Comparison of ENCODE assay signal across 8 mouse cellular contexts in genomic region chr6:72162155-72162890, GRCm38 (mm10).
DNase-seq lines count a peak whose midpoint lies in the region; ATAC-seq and TF ChIP-seq lines count a peak whose summit lies in the region.

No protein-coding gene starts in this region.

- 0 out of 2 replicates have a peak, but pooled peaks cover 4% of the 10 kb centered on the region for H3K4me1 ChIP-seq in embryonic facial prominence, embryonic 12.5 days
- H3K4me1 ChIP-seq in intestine, embryonic 15.5 days (replicated peaks): 0 out of 2 replicates have a peak, but pooled peaks cover 2% of the 10 kb centered on the region
- no peaks in the 10 kb centered on the region for H3K4me1 ChIP-seq in lung, embryonic 14.5 days (ENCODE audit: insufficient read depth)
- no peaks in the 10 kb centered on the region for H3K4me1 ChIP-seq in midbrain, embryonic 14.5 days (ENCODE audit: control insufficient read depth, insufficient read depth, low read length)

- H3K27me3 ChIP-seq in embryonic facial prominence, embryonic 12.5 days: no peaks in the 10 kb centered on the region
- H3K27me3 ChIP-seq in intestine, embryonic 15.5 days (replicated peaks): no peaks in the 10 kb centered on the region
- no peaks in the 10 kb centered on the region for H3K27me3 ChIP-seq in lung, embryonic 14.5 days (ENCODE audit: insufficient read depth, low read length)
- no peaks in the 10 kb centered on the region for H3K27me3 ChIP-seq in midbrain, embryonic 14.5 days (ENCODE audit: control insufficient read depth, insufficient read depth, low read length)

- H3K9ac ChIP-seq in embryonic facial prominence, embryonic 12.5 days: no peak overlapping the region
- H3K9ac ChIP-seq in intestine, embryonic 15.5 days: no peak overlapping the region
- H3K9ac ChIP-seq in lung, embryonic 14.5 days: no peak overlapping the region
- no peak overlapping the region for H3K9ac ChIP-seq in midbrain, embryonic 14.5 days (replicated peaks; ENCODE audit: low read length)

- ATAC-seq in embryonic facial prominence, embryonic 12.5 days (ENCODE audit: insufficient number of reproducible peaks, insufficient read depth, low FRiP score, low TSS enrichment): no peak
- 0 out of 2 replicates have a peak, but pooled peaks have one; percentile 25 for ATAC-seq in intestine, embryonic 15.5 days
- ATAC-seq in lung, embryonic 14.5 days (ENCODE audit: insufficient read depth): no peak
- ATAC-seq in midbrain, embryonic 14.5 days (ENCODE audit: low FRiP score, low TSS enrichment): no peak

- H3K36me3 ChIP-seq in embryonic facial prominence, embryonic 12.5 days: no peaks in the 10 kb centered on the region
- no peaks in the 10 kb centered on the region for H3K36me3 ChIP-seq in intestine, embryonic 15.5 days
- H3K36me3 ChIP-seq in lung, embryonic 14.5 days (ENCODE audit: insufficient read depth): no peaks in the 10 kb centered on the region
- no peaks in the 10 kb centered on the region for H3K36me3 ChIP-seq in midbrain, embryonic 14.5 days (ENCODE audit: control insufficient read depth, insufficient read depth, low read length)

- H3K9me3 ChIP-seq in embryonic facial prominence, embryonic 12.5 days: no peaks in the 10 kb centered on the region
- no peaks in the 10 kb centered on the region for H3K9me3 ChIP-seq in intestine, embryonic 15.5 days
- H3K9me3 ChIP-seq in lung, embryonic 14.5 days (ENCODE audit: low read depth, low read length): no peaks in the 10 kb centered on the region
- H3K9me3 ChIP-seq in midbrain, embryonic 14.5 days (ENCODE audit: control insufficient read depth, low read length): no peaks in the 10 kb centered on the region

- no peak overlapping the region for H3K4me3 ChIP-seq in embryonic facial prominence, embryonic 12.5 days
- H3K4me3 ChIP-seq in intestine, embryonic 15.5 days (replicated peaks): no peak overlapping the region
- H3K4me3 ChIP-seq in lung, embryonic 14.5 days (ENCODE audit: low read depth, low read length): no peak overlapping the region
- H3K4me3 ChIP-seq in midbrain, embryonic 14.5 days (replicated peaks; ENCODE audit: low read depth, low read length): no peak overlapping the region

- 22% methylated on average over 19 of the region's 19 CpGs for whole genome bisulfite sequencing in embryonic facial prominence, embryonic 12.5 days
- WGBS in intestine, embryonic 15.5 days: 27% methylated on average over 19 of the region's 19 CpGs
- WGBS in lung, embryonic 14.5 days: 21% methylated on average over 19 of the region's 19 CpGs
- 72% methylated on average over 19 of the region's 19 CpGs for WGBS in midbrain, embryonic 14.5 days

- no peak for TF ChIP-seq CTCF in lung, embryonic 14.5 days (IDR thresholded peaks at IDR 0.05; ENCODE audit: low read depth)

- no peak overlapping the region for H3K27ac ChIP-seq in embryonic facial prominence, embryonic 12.5 days
- H3K27ac ChIP-seq in intestine, embryonic 15.5 days: no peak overlapping the region
- no peak overlapping the region for H3K27ac ChIP-seq in lung, embryonic 14.5 days (ENCODE audit: low read depth)
- H3K27ac ChIP-seq in midbrain, embryonic 14.5 days (replicated peaks; ENCODE audit: low read depth, low read length): no peak overlapping the region

- H3K4me2 ChIP-seq in embryonic facial prominence, embryonic 12.5 days (replicated peaks): 0 out of 2 replicates have a peak overlapping the region, but pooled peaks have one; percentile 10
- H3K4me2 ChIP-seq in intestine, embryonic 15.5 days (replicated peaks): no peak overlapping the region
- no peak overlapping the region for H3K4me2 ChIP-seq in lung, embryonic 14.5 days
- no peak overlapping the region for H3K4me2 ChIP-seq in midbrain, embryonic 14.5 days (ENCODE audit: low read length)

- peak; percentile 29 for DNase-seq in layer of hippocampus, adult 11-12 months (ENCODE audit: low spot score)
- DNase-seq in layer of hippocampus, postnatal 25 days (ENCODE audit: extremely low spot score in 1 of 2, low spot score in 1 of 2): no peak
- peak; percentile 34 for DNase-seq in lung, embryonic 14.5 days
- no peak for DNase-seq in midbrain, embryonic 14.5 days
- no peak for DNase-seq in cerebellum, postnatal 4 days (ENCODE audit: low spot score in 2 of 2)
- DNase-seq in natural killer cell, adult 2 months (ENCODE audit: low spot score in 2 of 2): no peak

Comparison
In these comparisons a context has a peak if more than half of its experiments do, and no peak if none do; other contexts are left out.
1. DNase-seq: peak in layer of hippocampus, adult 11-12 months (single experiment) and lung, embryonic 14.5 days (single experiment); none in layer of hippocampus, postnatal 25 days (0 of 2), midbrain, embryonic 14.5 days (single experiment), cerebellum, postnatal 4 days (0 of 2) and natural killer cell, adult 2 months (0 of 2).